Mouse (Mus musculus) heart, adult 11 months (tissue): ENCODE measurements around the gene Hdhd3.
"Not testable (repeated sequence)": the region's sequence is repeated elsewhere in the genome, so short reads cannot be mapped to it uniquely, and the experiment has no call there.

Experiments used
- DNase-seq: peaks from one replicate; pipeline ENCODE4 v3.0.0; 2022

Hdhd3 gene

GRCm38 (mm10) chr4:62509946-62510345 is 6.7 kb upstream of the Hdhd3 start:
- peak; percentile 94 for DNase-seq

GRCm38 (mm10) chr4:62508839-62509238 is 5.6 kb upstream of the Hdhd3 start:
- DNase-seq = peak; percentile 85

- peak; percentile 92 for DNase-seq
These were observed 3.5 kb upstream of the Hdhd3 start for GRCm38 (mm10) chr4:62506798-62507197.

- peak; percentile 91 for DNase-seq
These were observed 2.7 kb upstream of the Hdhd3 start for GRCm38 (mm10) chr4:62505991-62506390.

- peak; percentile 91 for DNase-seq
These were observed 298 bp downstream of the Hdhd3 start for GRCm38 (mm10) chr4:62502969-62503368.

- DNase-seq = peak; percentile 99
These were observed 1.1 kb downstream of the Hdhd3 start for GRCm38 (mm10) chr4:62501964-62502732.

- peak; percentile 91 for DNase-seq
These were observed 1.7 kb downstream of the Hdhd3 start for GRCm38 (mm10) chr4:62501534-62501933.

- DNase-seq = peak; percentile 87
These were observed 2.5 kb downstream of the Hdhd3 start for GRCm38 (mm10) chr4:62500799-62501198.

- DNase-seq = peak; percentile 95
These were observed 6.5 kb downstream of the Hdhd3 start for GRCm38 (mm10) chr4:62496815-62497214.

- DNase-seq = peak; percentile 93
These were observed 7.3 kb downstream of the Hdhd3 start for GRCm38 (mm10) chr4:62495946-62496345.

GRCm38 (mm10) chr4:62494230-62494629 is 9.0 kb downstream of the Hdhd3 start:
- DNase-seq = peak; percentile 77

- peak; percentile 87 for DNase-seq
These were observed 10.6 kb downstream of the Hdhd3 start for GRCm38 (mm10) chr4:62492682-62493081.

GRCm38 (mm10) chr4:62487914-62488313 is 15.4 kb downstream of the Hdhd3 start:
- DNase-seq = peak; percentile 76

- DNase-seq = peak; percentile 72
These were observed 16.1 kb downstream of the Hdhd3 start for GRCm38 (mm10) chr4:62487172-62487571.

- DNase-seq = peak; percentile 82
These were observed 17.0 kb downstream of the Hdhd3 start for GRCm38 (mm10) chr4:62486162-62486696.

- DNase-seq = peak; percentile 64
These were observed 17.7 kb downstream of the Hdhd3 start for GRCm38 (mm10) chr4:62485450-62486161.

- DNase-seq = no peak
These were observed 18.3 kb downstream of the Hdhd3 start for GRCm38 (mm10) chr4:62484928-62485327.

- DNase-seq = peak; percentile 90
These were observed 22.3 kb downstream of the Hdhd3 start for GRCm38 (mm10) chr4:62480709-62481605.

GRCm38 (mm10) chr4:62479937-62480708 is 23.1 kb downstream of the Hdhd3 start, which contains the start of gene Bspry:
Bspry (plus strand) TSS chr4:62480053.
- peak; percentile 92 for DNase-seq

GRCm38 (mm10) chr4:62479593-62479936 is 23.7 kb downstream of the Hdhd3 start:
- DNase-seq = not testable (repeated sequence)

GRCm38 (mm10) chr4:62477542-62478244 is 25.6 kb downstream of the Hdhd3 start:
- DNase-seq = no peak
